Mouse (Mus musculus) E14TG2a.4 (cell line): ENCODE results near the gene Cttnbp2nl.

Experiments
- CTCF ChIP-seq: conservative IDR thresholded peaks from 2 replicates; pipeline ENCODE4 v1.5.1; 2014; ENCODE audit warnings: low read length
- NANOG ChIP-seq: IDR thresholded peaks from 2 replicates; pipeline ENCODE4 v1.6.1; 2014; ENCODE audit warnings: borderline replicate concordance, low read length, mixed read lengths
- POU5F1 ChIP-seq: IDR thresholded peaks from 2 replicates; pipeline ENCODE4 v1.6.1; 2014; ENCODE audit warnings: low read length, borderline replicate concordance

GRCm38 (mm10) chr3:105047616-105048015, 5.3 kb downstream of the Cttnbp2nl start:
- TF ChIP-seq CTCF = no peak
- no peak for TF ChIP-seq POU5F1
- no peak for TF ChIP-seq NANOG
